Mouse (Mus musculus): Measurements from ENCODE around the gene Gm45140. TPM values are rescaled to one million over a fixed set of nuclear protein-coding genes. Genes with fewer than 3 reads are reported as not detected.

The Gm45140 gene
- total and polyA plus RNA-seq, 3 experiments, result 4.3 to 25.7 (median 13.0) TPM

Other genes starting within 250 kb of the Gm45140 start
- gene Prokr1, start 245.1 kb downstream of the Gm45140 start, total RNA-seq (2012; rRNA removed), result 0.08 TPM in 2 replicates
- gene Prokr1, start 245.1 kb downstream of the Gm45140 start, total RNA-seq (2014; rRNA removed), result not detected in 2 replicates
- 0.14 TPM in 1 of 2 replicates, not detected in the other for gene Prokr1, start 245.1 kb downstream of the Gm45140 start, polyA plus RNA-seq (2012; ENCODE audit: insufficient read length, low read depth)
- gene Aplf, start 163.6 kb downstream of the Gm45140 start, total RNA-seq (2012; rRNA removed), result 9.1 and 10.3 TPM in 2 replicates
- 13.8 and 15.8 TPM in 2 replicates for gene Aplf, start 163.6 kb downstream of the Gm45140 start, total RNA-seq (2014; rRNA removed)
- gene Aplf, start 163.6 kb downstream of the Gm45140 start, polyA plus RNA-seq (2012; ENCODE audit: insufficient read length, low read depth), result 11.1 and 11.9 TPM in 2 replicates
- gene Efcc1, start 104.9 kb downstream of the Gm45140 start, total RNA-seq (2012; rRNA removed), result not detected in 2 replicates
- gene Efcc1, start 104.9 kb downstream of the Gm45140 start, total RNA-seq (2014; rRNA removed), result not detected in 2 replicates
- 0.14 and 0.18 TPM in 2 replicates for gene Efcc1, start 104.9 kb downstream of the Gm45140 start, polyA plus RNA-seq (2012; ENCODE audit: insufficient read length, low read depth)
- not detected in 2 replicates for gene Gp9, start 57.7 kb downstream of the Gm45140 start, total RNA-seq (2012; rRNA removed)
- not detected in 2 replicates for gene Gp9, start 57.7 kb downstream of the Gm45140 start, total RNA-seq (2014; rRNA removed)
- gene Gp9, start 57.7 kb downstream of the Gm45140 start, polyA plus RNA-seq (2012; ENCODE audit: insufficient read length, low read depth), result not detected in 2 replicates
- 10.3 and 11.4 TPM in 2 replicates for gene Rab43, start 23.6 kb downstream of the Gm45140 start, total RNA-seq (2012; rRNA removed)
- gene Rab43, start 23.6 kb downstream of the Gm45140 start, total RNA-seq (2014; rRNA removed), result 2.8 and 4.3 TPM in 2 replicates
- gene Rab43, start 23.6 kb downstream of the Gm45140 start, polyA plus RNA-seq (2012; ENCODE audit: insufficient read length, low read depth), result 16.1 and 23.4 TPM in 2 replicates
- gene Isy1, start 3.0 kb upstream of the Gm45140 start, total RNA-seq (2012; rRNA removed), result 43.8 and 67.7 TPM in 2 replicates
- 77.4 and 84.2 TPM in 2 replicates for gene Isy1, start 3.0 kb upstream of the Gm45140 start, total RNA-seq (2014; rRNA removed)
- 140 and 204 TPM in 2 replicates for gene Isy1, start 3.0 kb upstream of the Gm45140 start, polyA plus RNA-seq (2012; ENCODE audit: insufficient read length, low read depth)
- gene Cnbp, start 15.3 kb upstream of the Gm45140 start, total RNA-seq (2012; rRNA removed), result 558 and 652 TPM in 2 replicates
- 838 and 876 TPM in 2 replicates for gene Cnbp, start 15.3 kb upstream of the Gm45140 start, total RNA-seq (2014; rRNA removed)
- 649 and 743 TPM in 2 replicates for gene Cnbp, start 15.3 kb upstream of the Gm45140 start, polyA plus RNA-seq (2012; ENCODE audit: insufficient read length, low read depth)
- 85.1 and 99.3 TPM in 2 replicates for gene Copg1, start 52.0 kb upstream of the Gm45140 start, total RNA-seq (2012; rRNA removed)
- 75.6 and 78.3 TPM in 2 replicates for gene Copg1, start 52.0 kb upstream of the Gm45140 start, total RNA-seq (2014; rRNA removed)
- gene Copg1, start 52.0 kb upstream of the Gm45140 start, polyA plus RNA-seq (2012; ENCODE audit: insufficient read length, low read depth), result 81.3 and 91.9 TPM in 2 replicates
- 8.4 and 11.8 TPM in 2 replicates for gene Hmces, start 78.1 kb upstream of the Gm45140 start, total RNA-seq (2012; rRNA removed)
- gene Hmces, start 78.1 kb upstream of the Gm45140 start, total RNA-seq (2014; rRNA removed), result 0.31 and 0.73 TPM in 2 replicates
- 0.99 and 1.4 TPM in 2 replicates for gene Hmces, start 78.1 kb upstream of the Gm45140 start, polyA plus RNA-seq (2012; ENCODE audit: insufficient read length, low read depth)
- 0.08 TPM in 1 of 2 replicates, not detected in the other for gene H1fx, start 145.8 kb upstream of the Gm45140 start, total RNA-seq (2012; rRNA removed)
- not detected in 2 replicates for gene H1fx, start 145.8 kb upstream of the Gm45140 start, total RNA-seq (2014; rRNA removed)
- gene H1fx, start 145.8 kb upstream of the Gm45140 start, polyA plus RNA-seq (2012; ENCODE audit: insufficient read length, low read depth), result not detected in 2 replicates
- gene Rab7, start 209.5 kb upstream of the Gm45140 start, total RNA-seq (2012; rRNA removed), result 58.6 and 64.1 TPM in 2 replicates
- gene Rab7, start 209.5 kb upstream of the Gm45140 start, total RNA-seq (2014; rRNA removed), result 56.4 and 68.9 TPM in 2 replicates
- 361 and 367 TPM in 2 replicates for gene Rab7, start 209.5 kb upstream of the Gm45140 start, polyA plus RNA-seq (2012; ENCODE audit: insufficient read length, low read depth)
- gene Rpn1, start 248.7 kb upstream of the Gm45140 start, total RNA-seq (2012; rRNA removed), result 260 and 327 TPM in 2 replicates
- gene Rpn1, start 248.7 kb upstream of the Gm45140 start, total RNA-seq (2014; rRNA removed), result 299 and 366 TPM in 2 replicates
- gene Rpn1, start 248.7 kb upstream of the Gm45140 start, polyA plus RNA-seq (2012; ENCODE audit: insufficient read length, low read depth), result 320 and 339 TPM in 2 replicates

Measured in CH12.LX (cell line).